Mouse (Mus musculus) cerebral cortex, adult 2 months (tissue): ENCODE measurements around the gene Gm12166.

ENCODE experiments used
- WGBS: fragments of 180-500 bp; shearing (Covaris S2); methylation state at CpG from one replicate; pipeline ENCODE4 v1.1.7; 2018; 5-methylcytosine and 5-hydroxymethylcytosine counted together

Gm12166 gene

GRCm38 (mm10) chr11:46073850-46074688, 21.9 kb upstream of the Gm12166 start:
- 77% methylated on average over 17 of the region's 17 CpGs for WGBS

- WGBS: 66% methylated on average over 15 of the region's 15 CpGs
Observed at GRCm38 (mm10) chr11:46073061-46073849, 21.1 kb upstream of the Gm12166 start.

- 80% methylated on average over 8 of the region's 8 CpGs for WGBS
Observed at GRCm38 (mm10) chr11:46072466-46073060, 20.4 kb upstream of the Gm12166 start.

- 74% methylated on average over 8 of the region's 8 CpGs for WGBS
Observed at GRCm38 (mm10) chr11:46070789-46071188, 18.7 kb upstream of the Gm12166 start.

GRCm38 (mm10) chr11:46070161-46070560, 18.0 kb upstream of the Gm12166 start:
- 88% methylated on average over 4 of the region's 4 CpGs for WGBS

GRCm38 (mm10) chr11:46069408-46070003, 17.4 kb upstream of the Gm12166 start:
- 58% methylated on average over 17 of the region's 17 CpGs for WGBS

GRCm38 (mm10) chr11:46068756-46069407, 16.8 kb upstream of the Gm12166 start:
- WGBS: 38% methylated on average over 12 of the region's 12 CpGs

GRCm38 (mm10) chr11:46067371-46068060, 15.4 kb upstream of the Gm12166 start:
- WGBS: 94% methylated on average over 10 of the region's 10 CpGs

GRCm38 (mm10) chr11:46065201-46066011, 13.3 kb upstream of the Gm12166 start:
- 34% methylated on average over 21 of the region's 21 CpGs for WGBS

GRCm38 (mm10) chr11:46064767-46065166, 12.6 kb upstream of the Gm12166 start:
- 67% methylated on average over 8 of the region's 8 CpGs for WGBS

- WGBS: 37% methylated on average over 9 of the region's 9 CpGs
Observed at GRCm38 (mm10) chr11:46062993-46063731, 11.0 kb upstream of the Gm12166 start.

- WGBS: 65% methylated on average over 4 of the region's 4 CpGs
Observed at GRCm38 (mm10) chr11:46062569-46062968, 10.4 kb upstream of the Gm12166 start.

GRCm38 (mm10) chr11:46061776-46062445, 9.8 kb upstream of the Gm12166 start:
- WGBS: 78% methylated on average over 6 of the region's 6 CpGs

- 88% methylated on average over 5 of the region's 5 CpGs for WGBS
Observed at GRCm38 (mm10) chr11:46060651-46061020, 8.5 kb upstream of the Gm12166 start.

GRCm38 (mm10) chr11:46059887-46060650, 7.9 kb upstream of the Gm12166 start:
- WGBS: 86% methylated on average over 8 of the region's 8 CpGs

GRCm38 (mm10) chr11:46058916-46059315, 6.8 kb upstream of the Gm12166 start:
- 98% methylated on average over 4 of the region's 4 CpGs for WGBS

- 73% methylated on average over 9 of the region's 9 CpGs for WGBS
Observed at GRCm38 (mm10) chr11:46058011-46058410, 5.9 kb upstream of the Gm12166 start.
